Mouse (Mus musculus) sigmoid colon, adult 10 weeks (tissue): ENCODE measurements around the gene Rala. TPM values are rescaled to one million over a fixed set of nuclear protein-coding genes. Genes with fewer than 3 reads are reported as not detected.

ENCODE experiments used
- polyA plus RNA-seq: library from polyadenylated mRNA; stranded (reverse); fragments of 350-450 nt; fragmentation: Illumina TruSeq; extraction: RNeasy Lipid Tissue Mini Kit (QIAGEN cat#74804); gene quantifications from one replicate; pipeline ENCODE4 v1.2.3, GENCODE M21; 2014; ENCODE audit warnings: low read depth, low replicate concordance

The Rala gene
- 157 TPM for polyA plus RNA-seq

DNA sequence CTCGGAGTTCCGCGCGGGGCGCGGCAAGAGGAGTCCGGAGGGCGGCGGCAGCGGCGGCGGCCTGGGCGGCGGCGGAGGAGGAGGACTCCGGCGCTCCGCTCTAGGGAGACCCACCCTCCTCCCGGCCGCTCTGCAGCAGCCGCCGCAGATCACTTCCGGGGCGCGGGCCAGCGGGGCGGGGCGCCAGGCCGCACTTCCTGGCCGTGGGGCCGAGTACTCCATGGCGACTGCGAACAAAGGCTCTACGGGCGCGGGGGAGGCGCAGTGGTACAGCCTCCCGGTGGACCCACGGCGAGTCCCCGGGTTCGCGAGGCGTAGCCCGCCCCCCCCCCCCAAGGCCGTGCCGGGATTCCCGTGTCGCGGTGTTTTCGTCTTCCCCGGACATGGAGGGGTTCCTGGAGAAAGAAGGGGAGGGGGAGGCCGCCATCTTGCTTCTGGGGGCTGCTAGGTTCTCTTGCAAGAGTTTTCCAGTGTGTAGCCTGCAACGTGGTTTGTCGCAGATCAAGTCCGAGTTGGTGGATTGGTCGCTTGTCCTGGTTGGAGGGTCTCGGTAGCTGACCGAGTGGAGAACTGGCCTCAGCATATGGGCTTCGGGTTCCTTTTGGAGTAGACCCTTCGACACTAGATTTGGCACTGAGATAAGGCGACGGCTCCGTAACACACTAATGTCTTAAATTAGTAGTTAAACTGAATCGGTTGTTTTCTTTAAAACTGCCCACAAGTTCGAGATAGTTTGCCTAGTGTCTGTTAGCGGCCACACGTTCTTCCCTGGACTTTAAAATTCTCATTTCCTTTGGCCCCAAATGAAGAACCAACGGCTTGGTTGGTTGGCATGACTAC, at the start of gene Rala:
Gene Rala, minus strand, starts transcription at position 162 of the 840 bp plus-strand sequence.

DNA sequence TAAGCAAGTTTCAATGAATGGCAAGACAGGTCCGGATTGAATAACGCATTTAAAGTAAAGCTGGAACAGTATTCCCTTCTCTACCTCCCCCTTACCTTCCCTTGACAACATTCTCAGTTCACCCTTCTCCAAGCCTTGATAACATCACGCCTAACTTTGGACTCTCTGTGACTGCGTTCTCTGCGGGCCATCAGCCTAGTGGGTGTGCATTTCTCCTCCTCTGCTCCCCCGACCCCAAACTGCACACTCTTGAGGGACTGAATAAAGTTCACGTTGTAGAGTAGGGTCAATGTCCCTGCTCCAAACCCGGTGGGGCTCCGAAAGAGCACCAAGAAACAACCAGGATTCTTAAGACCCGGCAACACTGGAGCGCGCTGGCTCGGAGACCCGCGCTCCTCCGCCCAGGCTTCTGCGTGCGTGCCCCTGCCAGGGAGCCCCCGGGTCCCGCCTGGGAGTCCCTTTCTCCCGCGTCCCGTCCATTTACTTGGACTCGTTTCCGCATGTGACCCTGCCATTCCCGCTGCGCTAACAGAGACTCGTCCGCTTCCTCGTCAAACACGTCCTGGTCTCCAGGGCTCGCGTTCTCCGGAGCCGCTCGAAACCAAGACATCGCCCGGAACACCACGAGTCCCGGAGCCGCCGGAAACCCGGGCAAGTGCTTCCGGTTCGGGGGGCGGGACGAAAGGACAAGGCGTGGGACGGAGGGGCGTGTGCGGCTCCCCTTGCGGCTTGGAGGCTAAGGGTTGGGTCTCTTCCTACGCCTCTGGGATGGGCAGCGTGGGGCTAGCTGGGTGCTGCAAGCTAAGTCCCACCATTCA, 48.9 kb upstream of the Rala start, which contains the start of gene Yae1d1:
Gene Yae1d1, minus strand, starts transcription at position 653 of the 818 bp plus-strand sequence.

Other genes with a start within 250 kb of the Rala start
- gene Mplkip, start 249.0 kb downstream of the Rala start, polyA plus RNA-seq: 132 TPM
- gene Sugct, start 248.7 kb downstream of the Rala start, polyA plus RNA-seq: 9.6 TPM
- 84.1 TPM for gene Cdk13, start 139.1 kb downstream of the Rala start, polyA plus RNA-seq
- 84.7 TPM for gene Yae1d1, start 49.1 kb upstream of the Rala start, polyA plus RNA-seq